Mouse (Mus musculus) brain, embryonic 14.5 days (tissue): ENCODE measurements at regions not wholly inside any gene's neighbourhood (a gene's known extent, or its start where the extent isn't known, plus 50 kb on each side); places are given as distances from the start of the nearest gene placed in this dataset.
A peak's percentile ranks its signal among the peaks of the same experiment; 100 is the strongest.
"Not testable (repeated sequence)": the region's sequence is repeated elsewhere in the genome, so short reads cannot be mapped to it uniquely, and the experiment has no call there.

Experiments
- DNase-seq: peaks from one replicate; pipeline ENCODE4 v3.0.0-alpha.2; 2011; ENCODE audit warnings: low read depth
- CTCF ChIP-seq: fragments of 200-500 bp; IDR thresholded peaks from 2 replicates; pipeline ENCODE4 v1.5.1; 2012; ENCODE audit warnings: inconsistent platforms, mild to moderate bottlenecking, moderate library complexity, borderline replicate concordance; ENCODE audit not compliant: insufficient read depth, insufficient read length; ENCODE audit errors: extremely low read depth
- POLR2A ChIP-seq: fragments of 200-500 bp; IDR thresholded peaks from 2 replicates; pipeline ENCODE4 v1.6.1; 2012; ENCODE audit warnings: mild to moderate bottlenecking, inconsistent platforms, borderline replicate concordance; ENCODE audit not compliant: poor library complexity, insufficient read depth, insufficient read length, severe bottlenecking; ENCODE audit errors: extremely low read depth

DNA sequence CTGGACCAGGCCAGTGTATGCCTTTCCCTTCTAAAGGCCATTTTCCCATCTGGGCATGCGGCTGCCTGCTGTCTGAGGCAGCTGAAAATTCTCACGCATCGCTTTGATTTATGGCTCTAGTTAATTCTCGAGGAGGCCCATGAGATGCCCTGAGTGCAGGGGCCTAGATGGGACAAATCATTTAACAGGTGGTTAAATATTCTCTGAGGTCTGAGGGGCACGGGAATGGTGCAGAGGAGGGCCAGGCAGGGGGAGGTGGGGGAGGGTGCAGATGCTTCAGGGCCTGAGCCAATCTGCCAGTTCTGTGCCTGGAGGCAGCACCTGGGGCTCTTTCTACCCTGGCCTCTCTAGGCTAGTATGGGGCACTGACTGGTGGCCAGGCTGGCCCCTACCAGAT is 89.9 kb upstream of the Lemd2 start:
- no peak for DNase-seq
- TF ChIP-seq POLR2A (no peak), CTCF (no peak)

DNA sequence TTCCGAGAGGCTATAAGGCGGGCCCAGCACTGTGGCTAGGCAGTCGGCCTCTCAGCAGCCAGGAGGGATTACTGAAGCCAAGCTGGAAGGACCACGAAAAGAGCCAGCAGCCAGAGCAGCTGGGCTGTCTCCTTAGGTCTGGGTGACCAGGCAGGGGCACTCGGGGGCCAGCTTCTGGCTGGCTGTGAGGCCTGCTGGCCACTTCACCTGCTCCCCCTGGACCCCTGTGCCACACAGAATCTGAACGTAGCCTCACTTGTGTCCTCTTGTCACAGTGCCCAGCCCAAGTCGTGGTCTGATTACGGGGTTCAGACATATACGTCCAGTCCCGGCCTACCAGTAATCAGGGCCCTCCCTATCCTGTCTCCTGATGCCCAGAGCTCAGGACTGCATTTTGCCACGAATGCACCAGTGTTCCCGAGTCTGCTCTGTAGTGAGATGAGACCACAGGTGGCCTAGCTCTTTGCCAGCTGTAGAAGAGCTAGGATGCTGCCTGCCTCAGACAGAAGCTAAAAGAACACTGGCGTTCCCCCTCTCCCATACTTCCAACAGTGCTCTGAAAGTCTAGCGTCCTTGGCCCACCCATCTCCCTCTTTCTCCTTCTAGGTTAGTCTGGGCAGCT is 89.4 kb upstream of the Lemd2 start:
- TF ChIP-seq POLR2A (no peak), CTCF (no peak)

DNA sequence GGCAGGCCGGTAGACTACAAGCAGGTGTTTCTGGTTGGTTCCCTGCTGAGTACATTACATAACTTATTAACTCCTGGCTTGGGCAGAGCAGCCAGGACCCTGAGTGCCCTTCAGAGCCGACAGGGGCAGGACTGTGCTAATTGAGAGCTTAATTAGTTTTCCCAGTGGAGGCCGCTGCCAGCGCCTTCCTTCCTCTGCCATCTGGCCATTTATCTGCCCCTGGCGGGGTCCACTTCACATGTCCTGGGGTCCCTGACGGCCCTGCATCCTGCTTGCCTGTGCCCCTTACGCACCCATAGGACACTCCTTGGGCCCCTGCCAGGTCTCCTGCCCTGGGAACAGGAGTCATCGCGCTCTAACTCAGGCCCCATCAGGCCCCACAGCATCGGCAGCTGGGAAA is 87.4 kb upstream of the Lemd2 start:
- peak; percentile 34 for DNase-seq
- no peak for TF ChIP-seq CTCF
- no peak for TF ChIP-seq POLR2A

More for the DNA sequence above, 89.4 kb upstream of the Lemd2 start:
- DNase-seq: no peak

DNA sequence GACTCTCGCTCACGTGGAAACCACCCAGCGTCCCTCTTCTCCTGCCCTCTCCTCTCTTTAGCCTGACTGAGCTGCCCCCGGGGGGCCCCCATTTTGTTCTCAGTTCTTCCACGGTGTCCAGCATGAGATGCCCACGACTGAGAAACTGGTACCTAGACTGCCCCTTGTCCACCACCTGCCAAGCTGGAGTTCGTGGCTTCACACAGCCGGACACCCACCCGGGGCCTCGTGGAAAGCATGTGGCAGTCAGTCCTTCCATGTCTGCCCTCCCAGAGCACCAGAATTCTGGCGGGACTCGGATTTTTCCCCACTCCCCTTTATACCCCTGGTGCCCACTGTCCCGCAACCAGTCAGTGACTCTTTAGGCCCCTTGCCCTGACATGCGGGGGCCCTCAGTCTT is 86.9 kb upstream of the Lemd2 start:
- TF ChIP-seq CTCF: no peak
- TF ChIP-seq POLR2A: no peak
- no peak for DNase-seq

DNA sequence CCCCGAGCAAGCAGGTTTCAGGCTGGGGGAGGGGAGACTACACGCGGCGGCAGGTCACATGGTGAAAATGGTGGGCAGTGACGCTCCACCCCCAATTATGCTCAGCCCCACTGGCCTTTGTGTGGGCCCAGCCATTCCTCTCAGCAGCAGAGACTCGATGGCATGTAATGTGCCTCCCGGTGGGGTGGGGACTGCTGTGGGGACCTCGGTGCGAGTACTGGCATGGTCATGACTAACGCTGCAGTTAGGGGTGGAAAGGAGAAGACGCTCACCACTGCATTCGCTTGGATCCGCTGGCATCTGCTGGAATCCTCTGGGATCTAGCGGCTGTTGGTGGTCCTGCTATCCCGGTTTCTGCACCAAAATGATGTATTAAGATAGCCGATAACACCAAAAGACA is 86.0 kb upstream of the Lemd2 start:
- no peak for TF ChIP-seq POLR2A
- TF ChIP-seq CTCF: no peak
- no peak for DNase-seq

DNA sequence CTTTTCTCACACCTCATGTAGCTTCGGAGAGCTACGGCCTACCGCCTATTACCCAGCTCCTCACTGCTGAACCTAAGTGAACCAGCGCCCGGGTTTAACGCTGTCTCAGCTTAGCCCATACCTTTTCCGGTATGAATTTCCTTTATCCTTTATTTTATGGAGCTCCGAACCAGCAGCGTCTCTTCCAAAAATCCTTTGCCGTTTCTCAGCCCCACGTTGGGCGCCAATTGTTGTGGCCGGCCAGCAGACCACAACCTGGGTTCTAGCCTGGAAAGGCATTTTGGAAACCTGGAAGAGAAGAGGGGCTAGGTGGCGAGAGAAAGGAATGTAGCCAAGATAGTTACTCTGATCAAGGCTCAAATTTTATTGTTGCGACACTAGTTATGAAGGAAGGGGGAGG is 85.5 kb upstream of the Lemd2 start:
- DNase-seq: not testable (repeated sequence)

DNA sequence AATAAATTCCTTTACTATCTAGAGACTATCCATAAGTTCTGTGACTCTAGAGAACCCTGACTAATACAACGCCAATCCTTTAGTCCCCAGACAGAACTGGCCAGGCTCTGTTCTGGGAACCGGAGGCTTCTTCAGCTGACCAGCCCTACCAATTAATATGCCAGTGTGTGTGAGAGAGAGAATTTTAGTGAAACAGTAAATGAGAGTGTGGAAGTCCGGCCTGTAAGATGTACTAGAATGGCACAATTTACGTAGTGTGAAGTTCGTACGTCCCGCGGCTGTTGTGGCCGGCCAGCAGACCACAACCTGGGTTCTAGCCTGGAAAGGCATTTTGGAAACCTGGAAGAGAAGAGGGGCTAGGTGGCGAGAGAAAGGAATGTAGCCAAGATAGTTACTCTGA is 83.7 kb upstream of the Lemd2 start:
- DNase-seq: not testable (repeated sequence)

DNA sequence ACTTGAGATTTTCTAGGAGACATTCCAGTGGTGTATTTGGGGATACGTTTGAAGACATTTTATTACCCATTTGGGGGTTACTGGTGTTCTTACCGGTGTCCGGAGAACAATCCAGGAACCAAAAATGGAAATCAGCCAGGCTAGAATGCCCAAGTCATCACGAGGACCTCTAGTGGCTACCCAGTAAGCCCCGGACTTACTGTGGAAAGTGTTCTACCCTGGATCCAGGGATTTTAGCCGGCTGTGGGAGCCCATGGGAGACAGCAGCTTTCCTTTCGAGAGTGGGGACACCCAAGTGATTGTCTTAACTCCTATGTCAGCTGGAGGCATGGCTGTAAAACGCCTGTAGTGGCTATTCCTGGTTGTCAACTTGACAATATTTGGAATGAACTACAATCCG is 77.0 kb upstream of the Lemd2 start:
- TF ChIP-seq POLR2A (no peak), CTCF (no peak)

DNA sequence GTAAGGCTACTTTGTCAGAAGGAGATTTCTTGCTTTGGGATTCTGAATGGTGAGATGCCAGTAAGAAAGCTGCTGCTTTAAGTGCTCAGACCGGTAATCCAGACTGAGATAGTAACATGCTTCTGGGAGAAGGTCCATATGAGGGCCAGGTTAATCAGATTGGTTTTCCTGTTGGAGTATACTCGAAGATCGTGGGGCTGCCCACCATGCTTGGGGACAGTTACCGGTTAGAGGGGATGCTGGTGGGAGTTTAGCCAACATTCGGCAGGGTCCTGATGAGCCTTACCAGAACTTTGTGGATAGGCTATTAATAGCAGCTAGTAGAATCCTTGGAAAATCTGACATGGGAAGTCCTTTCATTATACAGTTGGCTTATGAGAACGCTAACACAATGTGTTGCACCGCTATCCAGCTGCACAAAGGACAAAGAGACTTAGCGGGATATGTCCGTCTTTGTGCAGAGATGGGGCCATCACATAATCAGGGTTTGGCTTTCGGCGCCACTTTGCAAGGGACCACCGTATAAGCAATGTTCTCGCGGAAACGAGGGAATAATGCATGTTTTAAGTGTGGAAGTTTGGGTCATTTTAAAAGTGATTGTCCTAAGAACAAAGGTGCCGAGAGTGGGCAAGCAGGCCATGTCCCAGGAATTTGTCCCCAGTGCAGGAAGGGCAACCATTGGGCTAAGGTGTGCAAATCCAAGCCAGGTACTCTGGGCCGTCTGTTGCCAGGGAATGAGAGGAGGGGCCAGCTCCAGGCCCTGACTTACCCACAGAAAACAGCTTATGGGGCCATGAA is 75.4 kb upstream of the Lemd2 start:
- DNase-seq: not testable (repeated sequence)

More for the DNA sequence above, 77.0 kb upstream of the Lemd2 start:
- DNase-seq: no peak

DNA sequence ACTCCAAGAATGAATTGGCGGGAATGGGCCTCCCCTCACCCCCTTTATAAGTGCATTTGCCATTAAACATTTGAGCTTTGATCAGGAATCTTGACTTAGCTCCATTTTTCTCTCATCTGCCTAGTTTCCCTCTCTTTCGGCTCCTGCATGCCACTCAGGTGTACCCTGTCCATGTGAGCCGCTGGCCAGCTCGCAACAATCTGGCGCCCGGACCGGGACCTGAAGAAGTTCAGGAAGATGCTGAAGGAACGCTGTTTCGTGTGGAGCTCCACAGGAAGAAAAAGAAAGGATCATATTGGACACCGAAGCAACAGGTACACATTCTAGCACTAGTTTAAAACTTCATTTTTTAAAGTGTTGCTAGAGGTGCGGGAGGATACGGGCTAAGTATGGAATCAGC is 73.5 kb upstream of the Lemd2 start:
- DNase-seq: not testable (repeated sequence)

DNA sequence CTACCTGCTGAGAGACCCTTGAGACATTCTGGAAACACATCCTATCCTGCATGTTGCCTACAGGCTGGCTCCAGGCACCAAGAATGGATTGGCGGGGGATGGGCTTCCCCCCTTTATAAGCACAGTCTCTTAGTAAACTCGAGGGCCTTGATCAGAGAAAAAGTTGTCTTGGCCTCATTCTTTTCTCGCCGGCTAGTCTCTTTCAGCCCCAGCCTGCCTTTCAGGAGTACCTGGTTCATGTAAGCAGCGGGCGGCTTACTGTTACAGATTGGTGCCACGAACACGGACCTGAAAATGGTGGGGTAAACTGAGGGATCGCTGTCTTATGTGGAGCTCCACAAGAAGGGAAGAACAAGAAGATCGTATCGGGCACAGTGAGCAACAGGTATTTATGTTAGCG is 67.5 kb upstream of the Lemd2 start:
- DNase-seq: not testable (repeated sequence)

DNA sequence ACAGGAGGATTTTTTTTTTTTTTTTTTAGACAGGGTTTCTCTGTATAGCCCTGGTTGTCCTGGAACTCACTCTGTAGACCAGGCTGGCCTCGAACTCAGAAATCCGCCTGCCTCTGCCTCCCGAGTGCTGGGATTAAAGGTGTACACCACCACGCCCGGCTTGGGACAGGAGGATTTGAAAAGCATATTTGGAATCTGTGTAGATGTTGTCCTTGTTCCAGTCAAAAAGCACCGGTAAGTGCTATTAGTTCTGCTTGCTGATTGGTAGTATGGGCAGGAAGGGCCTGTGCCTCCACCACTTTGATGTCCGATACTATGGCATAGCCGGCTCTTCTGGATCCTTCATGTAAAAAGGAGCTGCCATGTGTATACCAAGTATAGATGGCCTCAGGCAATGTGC is 66.5 kb upstream of the Lemd2 start:
- DNase-seq: not testable (repeated sequence)

DNA sequence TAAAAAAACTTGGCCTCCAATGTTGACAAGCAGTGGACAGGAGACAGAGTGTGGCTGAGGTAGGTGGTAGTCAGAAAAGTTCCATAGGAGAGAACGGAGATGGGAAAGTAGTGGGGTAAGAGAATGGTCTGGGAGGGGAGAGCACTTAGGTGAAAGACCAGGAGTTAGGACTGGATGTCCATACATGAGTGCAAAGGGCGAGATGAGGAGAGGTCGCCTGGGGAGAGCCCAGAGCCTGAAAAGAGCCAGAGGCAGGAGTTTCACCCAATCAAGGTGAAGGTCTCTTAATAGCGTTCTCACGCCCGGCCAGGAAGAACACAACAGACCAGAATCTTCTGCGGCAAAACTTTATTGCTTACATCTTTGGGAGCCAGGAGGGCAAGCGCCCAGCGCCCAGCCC is 60.3 kb upstream of the Lemd2 start:
- not testable (repeated sequence) for DNase-seq

DNA sequence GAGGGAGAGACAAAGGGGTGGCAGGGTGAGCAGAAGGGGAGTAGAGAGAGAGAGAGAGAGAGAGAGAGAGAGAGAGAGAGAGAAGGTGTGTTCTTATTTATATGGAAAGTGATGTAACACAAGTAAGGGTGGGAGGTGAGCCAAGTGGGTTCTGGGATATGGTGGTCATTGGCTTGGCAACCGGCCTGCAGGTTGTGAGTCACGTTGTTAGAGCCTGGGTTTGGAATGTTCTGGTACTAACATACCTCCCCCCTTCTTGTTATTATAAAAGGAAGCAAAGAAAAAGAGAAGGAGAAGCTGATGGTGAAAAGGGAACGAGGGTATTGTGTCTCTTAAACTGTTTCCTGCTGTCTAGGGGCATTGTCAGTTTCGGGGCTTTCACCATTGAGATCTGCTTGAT is 58.3 kb upstream of the Lemd2 start:
- DNase-seq: no peak
- TF ChIP-seq POLR2A: no peak
- no peak for TF ChIP-seq CTCF

DNA sequence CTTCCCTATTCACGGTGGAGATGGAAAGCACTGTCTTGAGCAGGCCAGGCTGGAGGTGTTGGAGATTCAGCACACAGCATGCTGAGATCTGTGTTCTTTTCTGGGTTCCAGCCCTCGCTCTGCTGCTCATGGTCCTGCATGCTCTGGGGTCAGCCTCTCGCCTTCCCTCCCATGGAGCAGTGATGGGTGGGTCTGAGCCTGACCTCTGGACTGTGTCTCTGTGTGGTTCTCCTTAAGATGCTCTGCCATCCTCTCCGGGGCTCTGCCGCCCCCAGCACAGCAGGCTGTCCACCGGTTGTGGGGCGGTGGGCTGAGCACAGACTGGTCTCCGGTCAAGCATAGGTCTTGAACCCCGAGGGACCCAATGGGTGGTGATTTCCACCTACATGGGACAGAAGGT is 57.7 kb upstream of the Lemd2 start:
- DNase-seq: no peak
- no peak for TF ChIP-seq POLR2A
- no peak for TF ChIP-seq CTCF
